Mouse (Mus musculus): Measurements from ENCODE around the gene Eif5. TPM values are rescaled to one million over a fixed set of nuclear protein-coding genes. Genes with fewer than 3 reads are reported as not detected.

Eif5 gene
- polyA plus RNA-seq, 1 experiment = 91.1 TPM

DNA sequence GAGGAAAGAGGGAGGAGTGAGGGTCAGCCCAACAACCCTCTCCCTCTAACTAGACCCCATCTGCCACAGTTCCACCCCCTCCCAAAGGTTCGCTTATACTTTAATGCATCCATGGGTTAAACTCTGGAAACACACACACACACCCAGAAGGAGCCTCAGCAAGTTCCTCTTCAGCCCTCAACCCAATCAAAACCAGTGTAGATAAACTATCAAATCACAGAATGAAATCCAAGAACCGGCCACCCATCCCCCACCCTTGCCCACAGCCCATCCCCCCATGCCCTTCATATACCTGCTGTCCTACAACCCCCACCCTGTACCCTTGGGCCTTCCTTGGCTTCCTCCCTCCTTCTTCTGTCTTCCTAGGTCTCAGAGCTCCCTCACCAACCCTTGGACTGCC is 16.8 kb upstream of the Eif5 start:
- Histone ChIP-seq H3K27ac (ENCODE audit: insufficient read depth, low read depth, low read length) (no peak overlapping the region), H3K36me3 (ENCODE audit: control insufficient read depth, insufficient read depth, low read length) (no peaks in the 10 kb centered on the region), H3K4me3 (ENCODE audit: insufficient read depth, low read depth, low read length) (no peak overlapping the region), H3K27me3 (replicated peaks; ENCODE audit: control insufficient read depth, insufficient read depth, low read length) (no peaks in the 10 kb centered on the region), H3K4me1 (ENCODE audit: control insufficient read depth, insufficient read depth, low read length) (peaks cover 4% of the 10 kb centered on the region; the same call in 1 of the 2 replicates)
- DNase-seq = no peak
- TF ChIP-seq POLR2A (IDR thresholded peaks at IDR 0.05; ENCODE audit: low read depth, low read length) = no peak
- no peak for TF ChIP-seq CTCF (conservative IDR thresholded peaks at IDR 0.05; ENCODE audit: insufficient read depth, insufficient read length, low read depth, low read length)
- WGBS = 81% methylated on average over 2 of the region's 2 CpGs

DNA sequence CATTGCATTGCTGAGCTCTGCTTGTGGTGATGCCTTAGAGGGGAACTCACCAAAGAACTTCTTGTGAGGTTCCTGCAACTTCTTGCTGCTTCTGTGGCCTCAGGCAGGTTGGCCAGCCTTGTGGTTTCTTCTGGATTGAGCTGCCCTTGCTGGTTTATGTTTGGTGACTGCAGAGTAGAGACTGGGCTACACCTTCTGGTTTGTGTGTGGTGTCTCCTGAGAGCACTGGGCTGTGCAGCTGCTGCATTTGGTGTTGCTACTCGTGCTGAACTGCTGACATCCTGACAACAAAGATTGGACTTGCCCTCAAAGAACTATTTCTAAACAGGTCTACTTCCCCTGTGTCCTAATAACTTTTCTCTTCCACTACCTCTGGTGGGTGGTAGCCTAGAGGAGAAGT is 13.3 kb upstream of the Eif5 start:
- peaks cover 4% of the 10 kb centered on the region; the same call in 1 of the 2 replicates for H3K4me1 ChIP-seq (ENCODE audit: control insufficient read depth, insufficient read depth, low read length)
- DNase-seq = no peak
- TF ChIP-seq POLR2A (IDR thresholded peaks at IDR 0.05; ENCODE audit: low read depth, low read length) (no peak), CTCF (conservative IDR thresholded peaks at IDR 0.05; ENCODE audit: insufficient read depth, insufficient read length, low read depth, low read length) (no peak)
- no peaks in the 10 kb centered on the region for H3K27me3 ChIP-seq (replicated peaks; ENCODE audit: control insufficient read depth, insufficient read depth, low read length)
- WGBS = 41% methylated on average over 1 of the region's 1 CpGs
- no peak overlapping the region for H3K4me3 ChIP-seq (ENCODE audit: insufficient read depth, low read depth, low read length)
- no peak overlapping the region for H3K27ac ChIP-seq (ENCODE audit: insufficient read depth, low read depth, low read length)
- no peaks in the 10 kb centered on the region for H3K36me3 ChIP-seq (ENCODE audit: control insufficient read depth, insufficient read depth, low read length)

DNA sequence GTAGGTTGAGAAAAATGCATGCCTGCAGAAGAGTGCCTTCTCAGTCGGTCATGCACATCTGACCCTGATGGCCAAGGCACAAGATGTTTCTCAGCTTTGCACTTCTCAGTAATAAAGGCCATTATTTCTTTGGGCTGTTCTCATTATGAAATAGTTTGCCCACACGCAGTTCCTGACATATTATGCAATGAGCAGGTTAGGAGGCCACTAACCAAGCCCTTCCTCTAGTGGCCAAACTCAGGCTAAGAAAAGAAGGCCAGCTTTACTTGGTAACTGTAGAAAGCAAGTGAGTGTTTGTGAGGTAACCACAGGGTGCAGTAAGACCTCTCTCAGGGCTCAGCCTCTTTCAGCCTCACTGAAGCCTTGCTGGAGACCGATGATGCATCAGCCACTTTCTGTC is 12.9 kb upstream of the Eif5 start:
- no peak overlapping the region for H3K4me3 ChIP-seq (ENCODE audit: insufficient read depth, low read depth, low read length)
- no peak overlapping the region for H3K27ac ChIP-seq (ENCODE audit: insufficient read depth, low read depth, low read length)
- no peaks in the 10 kb centered on the region for H3K27me3 ChIP-seq (replicated peaks; ENCODE audit: control insufficient read depth, insufficient read depth, low read length)
- DNase-seq = no peak
- peak; percentile 14; the same call in 1 of the 2 replicates for TF ChIP-seq CTCF (conservative IDR thresholded peaks at IDR 0.05; ENCODE audit: insufficient read depth, insufficient read length, low read depth, low read length)
- no peak for TF ChIP-seq POLR2A (IDR thresholded peaks at IDR 0.05; ENCODE audit: low read depth, low read length)
- WGBS = 57% methylated on average over 3 of the region's 3 CpGs
- H3K36me3 ChIP-seq (ENCODE audit: control insufficient read depth, insufficient read depth, low read length) = no peaks in the 10 kb centered on the region
- H3K4me1 ChIP-seq (ENCODE audit: control insufficient read depth, insufficient read depth, low read length) = peaks cover 4% of the 10 kb centered on the region; the same call in 1 of the 2 replicates

DNA sequence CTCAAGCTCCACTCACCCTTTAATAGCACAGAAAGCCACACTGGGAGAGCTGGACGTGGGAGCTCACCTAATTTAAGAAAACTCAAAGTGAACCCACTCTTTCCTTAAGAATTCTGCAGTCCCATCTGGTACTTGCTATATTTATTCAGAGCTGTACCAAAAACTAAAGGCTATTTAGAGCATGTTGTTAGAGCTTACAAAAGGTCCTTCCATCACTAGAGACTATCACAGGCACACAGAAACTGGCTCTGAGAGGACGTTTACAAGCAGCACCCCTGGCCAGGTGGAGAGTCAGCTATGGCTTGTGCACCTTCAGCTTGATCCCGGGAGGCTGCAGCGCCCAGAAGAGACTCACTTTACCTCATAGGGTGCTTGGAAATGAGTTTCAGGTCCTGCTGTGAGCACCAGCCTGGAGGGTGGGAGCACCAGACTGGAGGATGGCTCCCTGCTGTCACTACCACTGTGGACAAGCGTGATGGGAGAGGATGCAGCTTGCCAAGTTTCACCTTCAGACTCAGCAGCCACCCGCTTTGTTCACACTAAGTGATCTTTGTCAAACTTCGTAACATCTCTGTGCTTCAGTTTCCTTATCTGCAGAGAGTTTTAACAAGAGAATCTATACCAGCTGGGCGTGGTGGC is 10.1 kb upstream of the Eif5 start:
- 72% methylated on average over 8 of the region's 8 CpGs for WGBS
- Histone ChIP-seq H3K27me3 (replicated peaks; ENCODE audit: control insufficient read depth, insufficient read depth, low read length) (no peaks in the 10 kb centered on the region), H3K4me3 (ENCODE audit: insufficient read depth, low read depth, low read length) (no peak overlapping the region), H3K27ac (ENCODE audit: insufficient read depth, low read depth, low read length) (no peak overlapping the region), H3K36me3 (ENCODE audit: control insufficient read depth, insufficient read depth, low read length) (no peaks in the 10 kb centered on the region), H3K4me1 (ENCODE audit: control insufficient read depth, insufficient read depth, low read length) (peaks cover 4% of the 10 kb centered on the region; the same call in 1 of the 2 replicates)
- no peak for DNase-seq
- TF ChIP-seq CTCF (conservative IDR thresholded peaks at IDR 0.05; ENCODE audit: insufficient read depth, insufficient read length, low read depth, low read length) = no peak
- no peak for TF ChIP-seq POLR2A (IDR thresholded peaks at IDR 0.05; ENCODE audit: low read depth, low read length)

DNA sequence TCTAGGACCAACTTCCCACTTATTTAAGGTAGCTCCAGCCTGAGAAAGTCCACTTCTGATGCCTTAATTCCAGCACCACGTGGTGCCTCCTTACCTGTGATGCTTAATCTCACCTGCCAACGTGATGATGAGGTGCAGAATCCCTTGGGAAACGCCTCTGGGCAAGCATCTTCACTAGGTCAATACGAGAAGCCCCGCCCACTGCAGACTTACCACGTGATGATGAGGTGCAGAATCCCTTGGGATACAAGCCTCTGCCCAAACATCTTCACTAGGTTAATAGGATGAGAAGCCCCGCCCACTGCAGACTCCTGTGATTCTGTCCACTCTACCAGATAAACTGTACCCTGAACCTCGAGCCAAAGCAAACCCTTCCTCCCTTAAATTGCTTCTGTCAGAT is 8.6 kb upstream of the Eif5 start:
- Histone ChIP-seq H3K4me1 (ENCODE audit: control insufficient read depth, insufficient read depth, low read length) (peaks cover 4% of the 10 kb centered on the region; the same call in 1 of the 2 replicates), H3K27me3 (replicated peaks; ENCODE audit: control insufficient read depth, insufficient read depth, low read length) (no peaks in the 10 kb centered on the region), H3K27ac (ENCODE audit: insufficient read depth, low read depth, low read length) (no peak overlapping the region), H3K36me3 (ENCODE audit: control insufficient read depth, insufficient read depth, low read length) (no peaks in the 10 kb centered on the region), H3K4me3 (ENCODE audit: insufficient read depth, low read depth, low read length) (no peak overlapping the region)
- DNase-seq = no peak
- WGBS = 24% methylated on average over 8 of the region's 8 CpGs
- TF ChIP-seq POLR2A (IDR thresholded peaks at IDR 0.05; ENCODE audit: low read depth, low read length) = no peak
- TF ChIP-seq CTCF (conservative IDR thresholded peaks at IDR 0.05; ENCODE audit: insufficient read depth, insufficient read length, low read depth, low read length) = no peak

DNA sequence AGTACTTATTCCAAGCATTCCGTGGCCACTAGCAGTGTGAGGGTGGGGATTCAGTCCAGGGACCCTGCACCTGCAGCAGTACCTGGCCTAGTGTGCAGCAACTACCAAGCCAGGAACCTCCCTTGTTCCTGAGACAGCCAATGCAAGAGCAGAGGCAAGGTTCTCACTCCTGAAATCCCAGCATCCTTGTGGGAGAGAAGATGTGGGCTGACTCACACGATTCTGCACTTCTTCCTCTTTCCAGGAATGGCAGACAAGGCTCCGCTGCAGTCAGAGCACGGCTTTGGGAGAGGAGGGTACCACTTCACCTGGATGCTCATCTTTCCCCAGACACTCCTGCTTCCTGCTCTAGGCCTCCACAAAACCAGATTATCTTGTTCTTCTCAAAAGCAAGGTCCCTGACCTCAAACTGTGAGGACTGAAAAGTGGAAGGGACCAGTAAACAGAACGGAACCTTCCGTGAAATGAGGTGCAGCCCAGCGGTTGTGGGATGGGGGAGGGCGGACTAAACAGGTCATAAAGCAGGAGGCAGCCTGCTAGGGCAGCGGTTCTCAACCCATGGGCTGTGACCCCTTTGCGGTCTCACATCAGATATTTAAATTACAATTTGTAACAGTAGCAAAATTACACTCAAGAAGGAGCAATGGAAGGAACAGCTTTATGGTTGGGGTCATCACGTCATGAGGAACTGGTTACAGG is 4.6 kb upstream of the Eif5 start:
- no peaks in the 10 kb centered on the region for H3K27me3 ChIP-seq (replicated peaks; ENCODE audit: control insufficient read depth, insufficient read depth, low read length)
- no peak overlapping the region for H3K27ac ChIP-seq (ENCODE audit: insufficient read depth, low read depth, low read length)
- 53% methylated on average over 11 of the region's 11 CpGs for WGBS
- TF ChIP-seq POLR2A (IDR thresholded peaks at IDR 0.05; ENCODE audit: low read depth, low read length) (no peak), CTCF (conservative IDR thresholded peaks at IDR 0.05; ENCODE audit: insufficient read depth, insufficient read length, low read depth, low read length) (no peak)
- no peak for DNase-seq
- H3K36me3 ChIP-seq (ENCODE audit: control insufficient read depth, insufficient read depth, low read length) = no peaks in the 10 kb centered on the region
- H3K4me3 ChIP-seq (ENCODE audit: insufficient read depth, low read depth, low read length) = no peak overlapping the region
- H3K4me1 ChIP-seq (ENCODE audit: control insufficient read depth, insufficient read depth, low read length) = peaks cover 4% of the 10 kb centered on the region; the same call in 1 of the 2 replicates

DNA sequence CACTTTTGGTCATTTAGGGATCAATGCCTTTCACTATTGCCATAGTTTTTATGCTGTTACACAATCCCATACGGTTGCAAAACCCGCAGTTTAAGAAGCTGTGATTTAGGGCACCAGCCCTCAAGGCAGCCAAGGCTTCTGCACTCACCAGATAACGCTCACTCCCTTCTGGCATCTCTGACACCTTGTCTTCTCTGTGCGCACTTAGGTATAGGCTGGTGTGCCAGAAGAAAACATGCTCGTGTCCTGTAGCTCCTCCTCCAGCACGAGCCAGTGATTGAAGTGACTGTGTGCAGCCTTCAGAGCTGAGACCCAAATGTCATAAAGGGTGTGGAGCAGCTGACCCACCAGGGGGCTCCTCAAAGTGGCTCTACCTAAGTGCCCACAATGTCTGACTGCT is 2.5 kb upstream of the Eif5 start:
- Histone ChIP-seq H3K4me1 (ENCODE audit: control insufficient read depth, insufficient read depth, low read length) (peaks cover 12% of the 10 kb centered on the region; the same call in 1 of the 2 replicates), H3K27ac (ENCODE audit: insufficient read depth, low read depth, low read length) (peak overlapping the region; percentile 8; the same call in 1 of the 2 replicates), H3K36me3 (ENCODE audit: control insufficient read depth, insufficient read depth, low read length) (peaks cover 8% of the 10 kb centered on the region), H3K4me3 (ENCODE audit: insufficient read depth, low read depth, low read length) (no peak overlapping the region), H3K27me3 (replicated peaks; ENCODE audit: control insufficient read depth, insufficient read depth, low read length) (no peaks in the 10 kb centered on the region)
- TF ChIP-seq POLR2A (IDR thresholded peaks at IDR 0.05; ENCODE audit: low read depth, low read length) = no peak
- no peak for TF ChIP-seq CTCF (conservative IDR thresholded peaks at IDR 0.05; ENCODE audit: insufficient read depth, insufficient read length, low read depth, low read length)
- 50% methylated on average over 6 of the region's 6 CpGs for WGBS
- no peak for DNase-seq
